Mouse (Mus musculus) liver, embryonic 14.5 days (tissue): ENCODE results near the gene Ttc41.

Experiments
- CTCF ChIP-seq: IDR thresholded peaks from 2 replicates; pipeline ENCODE4 v1.5.1; 2016; ENCODE audit warnings: antibody characterized with exemption, low read depth, control low read depth
- EP300 ChIP-seq: IDR thresholded peaks from 2 replicates; pipeline ENCODE4 v1.6.1; 2016; ENCODE audit warnings: antibody characterized with exemption, low read depth

- TF ChIP-seq CTCF (no peak), EP300 (no peak)
Observed at GRCm38 (mm10) chr10:86769797-86770196, 64.2 kb downstream of the Ttc41 start.
